Mouse (Mus musculus) stomach, embryonic 15.5 days (tissue): ENCODE data around the gene Rab23. TPM values are rescaled to one million over a fixed set of nuclear protein-coding genes. Genes with fewer than 3 reads are reported as not detected.
A peak's percentile ranks its signal among the peaks of the same experiment; 100 is the strongest.

ENCODE experiments used
- ATAC-seq: fragments of 200-750 bp; cut with Nextera tagmentation; 2 replicates; pipeline ENCODE4 v1.8.0; 2017; ENCODE audit warnings: low read depth, moderate number of reproducible peaks, moderate TSS enrichment; ENCODE audit not compliant: insufficient read depth, low FRiP score
- H3K27ac ChIP-seq: fragments of 300-500 bp; sonication (generic); 2 replicates; pipeline ENCODE4 v1.5.1; 2015; ENCODE audit warnings: mild to moderate bottlenecking, inconsistent platforms
- H3K27me3 ChIP-seq: fragments of 300-500 bp; sonication (generic); replicated peaks from 2 replicates; pipeline ENCODE4 v1.6.1; 2015; ENCODE audit warnings: inconsistent platforms
- H3K36me3 ChIP-seq: fragments of 300-500 bp; sonication (generic); 2 replicates; pipeline ENCODE4 v1.6.1; 2015; ENCODE audit warnings: inconsistent platforms
- H3K4me1 ChIP-seq: fragments of 300-500 bp; sonication (generic); 2 replicates; pipeline ENCODE4 v1.6.1; 2015; ENCODE audit warnings: inconsistent platforms
- H3K4me2 ChIP-seq: fragments of 300-500 bp; sonication (generic); 2 replicates; pipeline ENCODE4 v1.6.1; 2015; ENCODE audit warnings: mild to moderate bottlenecking, inconsistent platforms
- H3K4me3 ChIP-seq: fragments of 300-500 bp; sonication (generic); replicated peaks from 2 replicates; pipeline ENCODE4 v1.5.1; 2015; ENCODE audit warnings: inconsistent platforms
- H3K9ac ChIP-seq: fragments of 300-500 bp; sonication (generic); 2 replicates; pipeline ENCODE4 v1.6.1; 2015; ENCODE audit warnings: inconsistent platforms
- H3K9me3 ChIP-seq: fragments of 300-500 bp; sonication (generic); 2 replicates; pipeline ENCODE4 v1.6.1; 2016; ENCODE audit warnings: inconsistent platforms
- WGBS: fragments of 180-500 bp; shearing (Covaris S2); methylation state at CpG from one replicate; pipeline ENCODE4 v1.1.7; 2015; 5-methylcytosine and 5-hydroxymethylcytosine counted together
- polyA plus RNA-seq: library from polyadenylated mRNA; unstranded; fragments of >200 nt; fragmentation: Nextera tagmentation; extraction: Ambion mirVana; gene quantifications from 2 replicates; pipeline ENCODE4 v1.2.1, GENCODE M21; 2015

Gene Rab23
- polyA plus RNA-seq, 1 experiment from 2014 or later, result 24.1 TPM

GRCm38 (mm10) chr1:33693893-33694292 is 25.8 kb upstream of the Rab23 start:
- ATAC-seq, result no peak
- Histone ChIP-seq H3K27ac (no peak overlapping the region), H3K36me3 (no peaks in the 10 kb centered on the region), H3K27me3 (no peaks in the 10 kb centered on the region), H3K9me3 (no peaks in the 10 kb centered on the region), H3K4me1 (no peaks in the 10 kb centered on the region), H3K9ac (no peak overlapping the region), H3K4me2 (no peak overlapping the region), H3K4me3 (no peak overlapping the region)
- WGBS, result 70% methylated on average over 3 of the region's 3 CpGs

- Histone ChIP-seq H3K4me1 (no peaks in the 10 kb centered on the region), H3K9ac (no peak overlapping the region), H3K27ac (no peak overlapping the region), H3K36me3 (no peaks in the 10 kb centered on the region), H3K27me3 (no peaks in the 10 kb centered on the region), H3K9me3 (no peaks in the 10 kb centered on the region), H3K4me3 (no peak overlapping the region), H3K4me2 (no peak overlapping the region)
- WGBS, result 92% methylated on average over 2 of the region's 2 CpGs
- no peak for ATAC-seq
Measured at GRCm38 (mm10) chr1:33696016-33696415, 23.7 kb upstream of the Rab23 start.

DNA sequence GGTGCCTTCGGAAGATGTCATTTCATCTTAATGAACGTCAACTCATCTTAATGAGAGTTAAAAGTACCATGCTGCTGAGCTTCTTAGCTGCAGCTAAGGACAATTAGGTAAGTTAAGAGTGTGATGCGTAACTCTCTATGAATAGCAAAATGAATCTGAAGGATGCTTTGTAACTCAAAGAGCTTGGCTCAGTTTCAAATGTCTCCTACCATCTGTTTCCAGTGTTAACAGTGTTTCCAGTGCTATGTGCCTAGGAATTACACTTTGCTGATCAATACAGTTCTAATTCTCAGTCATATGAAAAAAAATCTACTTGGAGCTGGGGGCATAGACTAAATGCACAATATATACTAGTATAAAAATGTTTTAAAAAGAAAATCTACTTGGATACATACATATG is 18.4 kb upstream of the Rab23 start:
- Histone ChIP-seq H3K4me3 (no peak overlapping the region), H3K4me1 (no peaks in the 10 kb centered on the region), H3K4me2 (no peak overlapping the region), H3K27me3 (no peaks in the 10 kb centered on the region), H3K9me3 (no peaks in the 10 kb centered on the region), H3K36me3 (no peaks in the 10 kb centered on the region), H3K9ac (no peak overlapping the region), H3K27ac (no peak overlapping the region)
- ATAC-seq, result no peak
- WGBS, result 80% methylated on average over 3 of the region's 3 CpGs

GRCm38 (mm10) chr1:33709615-33710014 is 10.1 kb upstream of the Rab23 start:
- H3K9ac ChIP-seq, result no peak overlapping the region
- H3K36me3 ChIP-seq, result no peaks in the 10 kb centered on the region
- H3K4me3 ChIP-seq, result no peak overlapping the region
- H3K9me3 ChIP-seq, result no peaks in the 10 kb centered on the region
- H3K27ac ChIP-seq, result no peak overlapping the region
- no peak overlapping the region for H3K4me2 ChIP-seq
- no peaks in the 10 kb centered on the region for H3K4me1 ChIP-seq
- no peak for ATAC-seq
- no peaks in the 10 kb centered on the region for H3K27me3 ChIP-seq
- 47% methylated on average over 2 of the region's 2 CpGs for WGBS

GRCm38 (mm10) chr1:33712026-33712425 is 7.7 kb upstream of the Rab23 start:
- Histone ChIP-seq H3K9ac (no peak overlapping the region), H3K27me3 (no peaks in the 10 kb centered on the region), H3K4me1 (no peaks in the 10 kb centered on the region), H3K4me2 (no peak overlapping the region), H3K27ac (no peak overlapping the region), H3K36me3 (no peaks in the 10 kb centered on the region), H3K9me3 (no peaks in the 10 kb centered on the region), H3K4me3 (no peak overlapping the region)
- no peak for ATAC-seq
- 85% methylated on average over 5 of the region's 5 CpGs for WGBS

DNA sequence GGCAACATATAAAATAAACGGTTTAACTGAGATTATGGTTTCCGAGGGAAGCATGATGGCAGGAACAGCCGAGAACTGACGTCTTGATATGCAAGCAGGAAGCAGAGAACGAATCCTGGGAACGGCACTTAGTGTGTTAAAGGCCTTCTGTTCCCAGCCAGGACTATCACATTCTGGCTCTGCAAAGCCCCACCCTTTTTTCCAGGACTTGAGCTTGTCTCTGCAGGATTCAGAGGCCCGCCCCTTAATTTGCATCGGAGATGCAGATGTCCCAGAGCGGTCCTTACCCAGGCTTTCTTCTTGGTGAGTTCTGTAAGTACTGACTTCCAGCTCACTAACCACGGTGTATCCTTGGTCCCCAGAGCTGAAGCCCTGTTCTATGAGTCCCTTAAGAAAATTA is 4.9 kb upstream of the Rab23 start:
- ATAC-seq, result 0 out of 2 replicates have a peak, but pooled peaks have one; percentile 15
- Histone ChIP-seq H3K9me3 (no peaks in the 10 kb centered on the region), H3K27ac (no peak overlapping the region), H3K4me2 (peak overlapping the region; percentile 16; the same call in 1 of the 2 replicates), H3K9ac (no peak overlapping the region), H3K27me3 (no peaks in the 10 kb centered on the region), H3K4me3 (no peak overlapping the region), H3K4me1 (no peaks in the 10 kb centered on the region), H3K36me3 (no peaks in the 10 kb centered on the region)
- WGBS, result 5% methylated on average over 10 of the region's 10 CpGs

- H3K4me3 ChIP-seq, result no peak overlapping the region
- ATAC-seq, result no peak
- no peak overlapping the region for H3K4me2 ChIP-seq
- 0 out of 2 replicates have a peak, but pooled peaks cover 4% of the 10 kb centered on the region for H3K4me1 ChIP-seq
- H3K9ac ChIP-seq, result no peak overlapping the region
- H3K9me3 ChIP-seq, result no peaks in the 10 kb centered on the region
- no peaks in the 10 kb centered on the region for H3K27me3 ChIP-seq
- peaks cover 9% of the 10 kb centered on the region; the same call in 1 of the 2 replicates for H3K36me3 ChIP-seq
- no peak overlapping the region for H3K27ac ChIP-seq
- WGBS, result 93% methylated on average over 1 of the region's 1 CpGs
Measured at GRCm38 (mm10) chr1:33717636-33718035, 2.1 kb upstream of the Rab23 start.

- Histone ChIP-seq H3K27ac (peak overlapping the region; percentile 92), H3K9ac (peak overlapping the region; percentile 73), H3K9me3 (no peaks in the 10 kb centered on the region), H3K36me3 (peaks cover 29% of the 10 kb centered on the region), H3K4me1 (0 out of 2 replicates have a peak, but pooled peaks cover 4% of the 10 kb centered on the region), H3K27me3 (no peaks in the 10 kb centered on the region), H3K4me3 (peak overlapping the region; percentile 87), H3K4me2 (peak overlapping the region; percentile 59)
- WGBS, result under 1% methylated on average over 39 of the region's 41 CpGs
- ATAC-seq, result peak; percentile 39; the same call in 1 of the 2 replicates
Measured at GRCm38 (mm10) chr1:33720231-33720630, 544 bp downstream of the Rab23 start.

DNA sequence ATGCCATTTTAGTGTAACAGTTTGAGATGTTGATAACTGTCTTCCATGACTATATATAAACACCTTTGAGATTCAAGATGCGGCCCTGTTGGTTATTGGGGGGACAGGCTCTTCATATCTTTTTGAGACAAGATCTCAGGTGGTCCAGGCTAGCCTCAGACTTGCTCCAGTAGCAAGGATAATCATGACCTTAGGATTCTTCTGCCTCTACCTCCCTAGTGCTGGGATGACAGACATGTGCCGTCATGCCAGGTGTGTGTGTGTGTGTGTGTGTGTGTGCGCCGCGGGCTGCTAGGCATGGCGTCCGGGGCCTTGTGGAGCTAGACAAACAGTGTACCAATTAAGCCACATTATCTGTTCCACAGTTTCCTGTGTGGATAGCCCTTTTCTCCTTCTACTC is 1.3 kb downstream of the Rab23 start:
- no peak for ATAC-seq
- WGBS, result 80% methylated on average over 7 of the region's 7 CpGs

DNA sequence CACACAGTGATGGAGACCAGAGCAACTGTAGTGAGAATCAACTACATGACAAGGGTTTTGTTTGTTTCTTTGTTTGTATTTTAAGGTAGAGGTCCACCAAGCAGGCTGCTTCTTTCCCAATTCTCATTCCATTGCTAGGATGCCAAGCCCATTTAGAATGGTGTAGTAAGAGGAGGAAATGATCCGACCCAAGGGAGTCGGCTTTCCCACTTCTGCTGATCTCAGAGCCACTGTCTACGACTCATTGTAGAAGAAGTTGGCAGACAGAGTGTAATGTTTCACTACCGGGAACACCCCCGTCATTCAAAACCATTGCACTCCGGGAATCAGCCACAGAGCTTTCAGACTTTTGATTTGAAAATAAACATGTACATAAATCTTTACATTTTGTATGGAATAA is 4.8 kb downstream of the Rab23 start:
- Histone ChIP-seq H3K36me3 (peaks cover 43% of the 10 kb centered on the region), H3K4me2 (no peak overlapping the region), H3K4me3 (no peak overlapping the region), H3K27me3 (no peaks in the 10 kb centered on the region), H3K9me3 (no peaks in the 10 kb centered on the region), H3K4me1 (0 out of 2 replicates have a peak, but pooled peaks cover 4% of the 10 kb centered on the region), H3K27ac (no peak overlapping the region), H3K9ac (no peak overlapping the region)
- 84% methylated on average over 6 of the region's 6 CpGs for WGBS
- ATAC-seq, result no peak

More for the DNA sequence above, 1.3 kb downstream of the Rab23 start:
- no peak overlapping the region for H3K9ac ChIP-seq
- H3K4me2 ChIP-seq, result peak overlapping the region; percentile 59
- H3K27ac ChIP-seq, result no peak overlapping the region
- peaks cover 36% of the 10 kb centered on the region for H3K36me3 ChIP-seq
- no peaks in the 10 kb centered on the region for H3K9me3 ChIP-seq
- H3K4me3 ChIP-seq, result no peak overlapping the region
- no peaks in the 10 kb centered on the region for H3K27me3 ChIP-seq
- 0 out of 2 replicates have a peak, but pooled peaks cover 4% of the 10 kb centered on the region for H3K4me1 ChIP-seq

GRCm38 (mm10) chr1:33725086-33725485 is 5.4 kb downstream of the Rab23 start:
- H3K36me3 ChIP-seq, result peaks cover 43% of the 10 kb centered on the region
- 0 out of 2 replicates have a peak, but pooled peaks cover 4% of the 10 kb centered on the region for H3K4me1 ChIP-seq
- no peaks in the 10 kb centered on the region for H3K9me3 ChIP-seq
- ATAC-seq, result no peak
- no peak overlapping the region for H3K9ac ChIP-seq
- H3K27me3 ChIP-seq, result no peaks in the 10 kb centered on the region
- H3K4me3 ChIP-seq, result no peak overlapping the region
- H3K27ac ChIP-seq, result no peak overlapping the region
- no peak overlapping the region for H3K4me2 ChIP-seq
- WGBS, result 93% methylated on average over 5 of the region's 5 CpGs

DNA sequence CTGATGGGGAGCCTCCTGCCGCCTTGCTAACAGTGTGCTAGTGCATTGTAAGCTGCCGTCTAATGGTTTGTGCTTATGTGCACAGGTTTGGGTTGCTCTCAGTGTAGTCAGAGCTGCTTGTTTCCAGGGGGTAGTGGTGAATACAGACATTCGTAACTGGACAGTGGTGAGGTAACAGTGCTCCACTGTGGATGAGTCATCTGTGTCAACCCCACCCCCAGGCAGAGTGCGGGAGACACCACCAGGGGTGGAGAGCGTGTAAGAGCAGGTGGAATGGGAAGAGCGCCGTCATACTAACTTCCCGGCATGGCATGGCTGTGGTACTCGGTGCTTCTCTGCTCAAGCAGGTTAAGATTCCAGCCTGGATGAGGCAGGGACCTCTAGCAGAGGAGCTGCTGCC is 13.4 kb downstream of the Rab23 start:
- Histone ChIP-seq H3K27ac (no peak overlapping the region), H3K4me1 (no peaks in the 10 kb centered on the region), H3K9me3 (no peaks in the 10 kb centered on the region), H3K4me3 (no peak overlapping the region), H3K4me2 (no peak overlapping the region), H3K27me3 (no peaks in the 10 kb centered on the region), H3K36me3 (peaks cover 26% of the 10 kb centered on the region), H3K9ac (no peak overlapping the region)
- 84% methylated on average over 9 of the region's 9 CpGs for WGBS
- ATAC-seq, result no peak
